Mouse (Mus musculus): ENCODE measurements around the gene Cacna1e.
A peak's percentile ranks its signal among the peaks of the same experiment; 100 is the strongest.

Gene Cacna1e

GRCm38 (mm10) chr1:154786243-154786669 is 98.0 kb downstream of the Cacna1e start:
- DNase-seq (ENCODE audit: low spot score in 2 of 2): peak; percentile 86 to 87

DNA sequence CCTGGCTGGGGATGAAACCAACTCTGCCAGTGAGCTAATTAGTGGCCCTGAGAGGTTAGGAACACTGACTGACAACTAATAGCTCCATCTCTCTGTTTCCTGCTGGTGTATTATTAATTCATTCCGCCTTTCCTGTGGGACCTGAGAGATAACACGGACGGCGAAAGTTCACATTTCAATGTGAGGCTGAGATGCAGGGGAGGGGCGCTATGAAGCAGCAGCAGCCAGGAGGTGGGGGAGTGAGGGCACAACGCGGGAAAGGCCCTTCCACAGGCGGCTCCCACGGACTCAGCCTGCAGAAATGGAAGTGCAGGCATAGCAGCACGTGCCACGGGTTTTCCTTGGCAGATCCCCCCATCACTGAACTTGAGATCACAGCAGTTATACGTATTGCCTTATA is 99.4 kb downstream of the Cacna1e start:
- DNase-seq (ENCODE audit: low spot score in 2 of 2): no peak

DNA sequence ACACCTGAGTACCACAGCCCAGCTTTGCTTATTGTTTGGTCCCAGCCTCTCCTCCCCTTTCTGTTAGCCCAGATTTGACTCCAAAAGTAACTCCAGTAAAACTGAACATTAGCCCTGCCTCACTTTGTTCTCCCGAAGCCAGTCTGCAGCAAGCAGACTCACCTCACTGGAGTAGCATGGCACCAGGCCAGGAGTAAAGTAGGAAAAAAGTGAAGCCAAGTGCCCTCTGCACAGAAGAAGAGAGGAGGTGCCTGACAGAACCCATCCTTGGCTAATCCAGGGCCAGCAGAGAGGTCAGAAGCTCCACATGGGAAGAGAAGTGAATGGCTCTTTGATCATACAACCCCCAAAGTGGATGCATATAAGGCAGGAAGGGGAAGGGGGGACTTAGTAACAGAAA is 100.8 kb downstream of the Cacna1e start:
- no peak for DNase-seq (ENCODE audit: low spot score in 2 of 2)

GRCm38 (mm10) chr1:154779908-154780514 is 104.3 kb downstream of the Cacna1e start:
- DNase-seq (ENCODE audit: low spot score in 2 of 2): no peak

- no peak for DNase-seq (ENCODE audit: low spot score in 2 of 2)
Observed at GRCm38 (mm10) chr1:154776344-154776743, 108.0 kb downstream of the Cacna1e start.

DNA sequence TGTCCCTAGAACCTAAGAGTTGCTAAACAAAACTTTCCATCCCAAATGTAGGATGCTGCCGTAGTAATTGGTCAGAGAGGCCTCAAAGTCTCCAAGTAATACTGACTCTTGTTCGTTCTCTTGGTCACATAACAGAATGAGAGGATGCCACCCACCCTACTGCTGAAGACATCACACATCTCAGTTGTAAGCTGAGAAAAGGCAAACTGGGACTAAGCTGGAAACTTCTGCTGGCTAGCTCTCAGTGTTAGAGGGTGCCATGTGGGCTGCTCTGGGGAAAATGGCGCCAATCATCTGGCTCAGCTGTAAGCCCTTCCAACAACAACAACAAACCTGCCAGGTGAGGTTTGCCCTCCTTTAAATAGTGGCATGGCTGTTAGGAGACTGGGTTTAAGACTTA is 109.8 kb downstream of the Cacna1e start:
- DNase-seq (ENCODE audit: low spot score in 2 of 2): no peak

DNA sequence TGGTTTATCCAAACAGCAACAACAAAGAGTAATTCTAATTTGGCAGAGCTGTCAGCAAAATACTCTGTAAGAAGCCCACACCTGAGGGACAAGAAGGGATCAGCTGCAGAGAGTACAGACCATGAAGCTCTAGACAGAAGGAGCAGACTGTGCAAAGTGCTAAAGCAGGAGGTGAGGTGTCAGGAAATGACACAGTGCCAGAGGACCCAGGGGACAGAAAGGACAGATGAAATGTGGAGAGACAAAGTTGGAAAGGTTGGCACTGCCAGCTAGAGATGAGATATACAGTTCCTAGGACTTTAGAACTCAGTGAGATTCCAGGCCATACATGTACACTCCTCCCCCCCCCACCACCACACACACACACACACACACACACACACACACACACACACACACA is 113.2 kb downstream of the Cacna1e start:
- no peak for DNase-seq (ENCODE audit: low spot score in 2 of 2)

DNA sequence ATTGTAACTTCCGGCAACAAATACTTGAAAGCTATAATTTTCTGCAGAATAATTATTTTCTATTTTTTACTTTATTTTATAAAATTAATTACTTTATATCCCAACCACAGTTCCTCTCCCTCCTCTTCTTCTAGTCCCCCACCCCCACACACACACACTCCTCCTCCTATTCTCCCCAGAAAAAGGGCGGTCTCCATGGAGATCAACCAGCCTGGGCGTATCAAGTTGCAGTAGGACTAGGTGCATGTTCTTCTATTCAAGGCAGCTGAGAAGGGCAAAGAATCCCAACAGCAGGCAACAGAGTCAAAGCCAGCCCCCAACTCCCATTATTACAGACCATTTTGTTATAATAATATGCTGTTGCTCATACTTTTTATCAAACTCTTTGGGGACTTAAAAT is 113.8 kb downstream of the Cacna1e start:
- no peak for DNase-seq (ENCODE audit: low spot score in 2 of 2)

DNA sequence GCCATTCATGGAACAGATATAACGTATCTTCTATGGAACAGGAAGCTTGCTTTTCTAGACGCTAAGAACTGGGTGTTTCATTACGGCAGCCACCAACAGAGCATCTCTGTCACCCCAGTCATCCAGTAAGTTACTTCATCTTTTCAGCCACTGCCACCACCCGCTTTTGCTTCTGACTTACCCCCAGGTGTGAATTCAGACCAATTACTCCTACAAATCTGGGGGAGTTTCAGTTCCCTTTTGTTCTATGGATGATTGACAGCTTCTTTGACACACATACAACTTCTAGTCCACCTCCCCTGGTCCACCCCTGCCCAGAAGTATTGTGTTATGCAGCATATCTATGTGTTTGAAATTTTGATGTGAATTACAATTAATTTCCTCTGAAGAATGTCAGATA is 121.2 kb downstream of the Cacna1e start:
- no peak for DNase-seq (ENCODE audit: low spot score in 2 of 2)

GRCm38 (mm10) chr1:154752081-154752480 is 132.2 kb downstream of the Cacna1e start:
- no peak for DNase-seq (ENCODE audit: low spot score in 2 of 2)

DNA sequence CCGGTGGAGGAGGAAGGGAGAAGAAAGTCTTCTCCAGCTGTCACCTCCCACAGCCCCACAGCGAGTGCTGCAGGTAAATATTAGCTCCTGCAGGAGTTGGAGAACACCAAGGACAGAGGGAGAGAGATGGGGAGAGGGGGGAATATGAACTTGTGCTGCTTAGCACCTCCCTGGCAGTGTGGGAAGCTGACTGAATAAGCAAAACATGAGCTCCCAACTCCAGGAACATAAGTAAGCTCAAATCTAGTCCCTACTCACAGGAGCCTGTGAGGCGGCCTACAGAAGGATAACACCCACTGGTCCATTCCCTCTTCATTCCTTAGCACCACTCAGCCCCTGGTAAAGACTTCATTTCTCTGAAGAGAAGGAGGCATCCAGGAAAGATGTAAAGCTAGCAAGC is 135.8 kb downstream of the Cacna1e start:
- DNase-seq (ENCODE audit: low spot score in 2 of 2): peak in 1 of 2 experiments; percentile 40

DNA sequence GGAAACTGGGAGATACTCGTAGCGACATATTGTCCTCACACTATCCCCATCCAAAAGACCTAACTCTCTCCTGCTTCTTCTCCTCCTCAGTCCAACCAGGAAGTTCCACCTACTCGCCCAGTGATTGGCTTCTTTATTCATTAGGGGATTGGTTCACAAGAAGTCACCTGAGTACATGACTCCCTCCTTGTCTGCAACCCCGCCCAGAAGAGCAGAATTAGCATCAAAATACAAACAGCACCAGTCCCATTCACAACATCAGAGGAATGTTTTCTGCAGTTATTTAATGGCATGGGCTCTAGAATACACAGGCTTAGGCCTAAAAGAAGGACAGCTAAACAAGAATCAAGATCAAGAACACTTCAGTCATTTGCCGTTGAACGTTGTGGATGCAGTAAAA is 139.1 kb downstream of the Cacna1e start:
- no peak for DNase-seq (ENCODE audit: low spot score in 2 of 2)

GRCm38 (mm10) chr1:154730411-154730961 is 153.8 kb downstream of the Cacna1e start:
- DNase-seq (ENCODE audit: low spot score in 2 of 2): no peak

- peak; percentile 95 to 96 for DNase-seq (ENCODE audit: low spot score in 2 of 2)
Observed at GRCm38 (mm10) chr1:154729269-154729980, 154.9 kb downstream of the Cacna1e start.

DNA sequence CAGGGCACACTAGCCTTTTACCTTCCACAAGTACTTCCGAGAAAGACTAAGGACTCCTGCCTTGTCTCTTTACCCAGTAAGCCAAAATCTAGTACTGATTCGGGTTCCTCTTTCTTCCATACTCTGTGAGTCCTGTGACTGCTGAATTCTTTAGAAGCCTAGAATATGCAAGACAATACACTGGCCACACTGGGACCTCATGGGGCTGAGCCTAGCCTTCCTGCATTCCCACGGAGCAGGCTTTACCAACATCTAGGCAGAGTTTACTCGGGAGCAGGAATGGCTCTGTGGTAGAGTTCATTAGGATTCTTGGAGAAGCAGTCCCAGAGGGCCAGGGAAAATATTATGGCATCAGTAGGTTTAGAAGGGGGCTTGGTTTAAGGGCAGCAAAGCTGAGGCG is 155.6 kb downstream of the Cacna1e start:
- no peak for DNase-seq (ENCODE audit: low spot score in 2 of 2)

DNA sequence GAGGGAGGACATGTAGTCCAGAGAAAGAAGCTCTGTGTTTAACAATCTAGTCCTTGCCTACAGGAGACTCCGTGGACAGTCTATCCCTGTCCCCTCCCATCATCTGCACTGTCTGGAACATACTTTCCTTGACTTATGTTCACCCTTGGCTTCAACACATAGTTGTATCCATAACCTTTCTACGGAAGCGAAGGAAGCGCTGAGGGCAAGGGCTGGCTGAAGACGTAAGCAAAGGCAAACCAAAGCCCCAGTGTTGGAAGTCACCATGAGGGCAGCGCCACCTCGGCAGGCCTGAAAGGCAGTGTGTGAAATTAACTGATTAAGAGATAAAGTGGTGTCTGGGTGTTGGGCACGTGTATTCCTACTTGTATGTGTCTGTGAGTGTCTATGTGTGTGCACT is 156.6 kb downstream of the Cacna1e start:
- DNase-seq (ENCODE audit: low spot score in 2 of 2): no peak

DNA sequence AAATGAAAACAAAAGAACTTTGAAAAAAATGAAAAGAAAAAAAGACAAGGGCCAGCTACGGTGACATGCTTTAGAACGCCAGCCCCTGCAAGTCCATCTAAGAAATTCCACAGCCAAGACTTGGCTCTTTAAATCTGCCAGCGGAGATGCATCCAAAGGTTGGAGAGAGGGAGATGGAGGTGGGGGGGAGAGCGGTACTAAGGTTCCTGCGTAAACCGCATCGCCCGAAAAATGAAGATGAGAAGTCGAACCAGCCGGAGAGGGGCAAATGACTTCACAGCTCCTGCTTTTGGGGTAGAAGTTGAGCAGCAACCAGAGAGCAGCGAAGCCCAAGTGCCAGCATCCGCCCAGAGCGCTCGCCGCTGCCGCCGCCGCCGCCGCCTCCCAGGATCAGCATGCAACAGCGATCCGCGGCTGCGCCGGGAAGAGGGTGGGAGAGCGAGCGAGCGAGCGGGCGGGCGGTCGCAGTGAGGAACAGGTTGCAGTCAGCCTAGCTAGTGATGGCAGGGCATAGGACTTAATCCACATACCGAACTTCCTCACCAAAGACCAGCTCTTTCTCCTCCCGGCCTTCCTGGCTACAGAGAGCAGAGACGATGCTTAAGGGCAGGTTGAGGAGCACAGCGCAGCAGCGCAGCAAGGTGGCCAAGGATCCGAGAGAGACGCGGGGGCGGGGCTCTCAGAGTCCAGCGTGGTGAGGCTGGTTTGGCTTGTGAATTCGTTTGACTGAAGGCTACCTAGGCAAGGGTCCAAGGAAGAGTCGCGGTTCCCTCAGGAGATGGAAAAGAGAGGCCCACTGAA is 157.7 kb downstream of the Cacna1e start:
- DNase-seq (ENCODE audit: low spot score in 2 of 2): peak; percentile 63 to 74

- no peak for DNase-seq (ENCODE audit: low spot score in 2 of 2)
Observed at GRCm38 (mm10) chr1:154725356-154726320, 158.7 kb downstream of the Cacna1e start.

DNA sequence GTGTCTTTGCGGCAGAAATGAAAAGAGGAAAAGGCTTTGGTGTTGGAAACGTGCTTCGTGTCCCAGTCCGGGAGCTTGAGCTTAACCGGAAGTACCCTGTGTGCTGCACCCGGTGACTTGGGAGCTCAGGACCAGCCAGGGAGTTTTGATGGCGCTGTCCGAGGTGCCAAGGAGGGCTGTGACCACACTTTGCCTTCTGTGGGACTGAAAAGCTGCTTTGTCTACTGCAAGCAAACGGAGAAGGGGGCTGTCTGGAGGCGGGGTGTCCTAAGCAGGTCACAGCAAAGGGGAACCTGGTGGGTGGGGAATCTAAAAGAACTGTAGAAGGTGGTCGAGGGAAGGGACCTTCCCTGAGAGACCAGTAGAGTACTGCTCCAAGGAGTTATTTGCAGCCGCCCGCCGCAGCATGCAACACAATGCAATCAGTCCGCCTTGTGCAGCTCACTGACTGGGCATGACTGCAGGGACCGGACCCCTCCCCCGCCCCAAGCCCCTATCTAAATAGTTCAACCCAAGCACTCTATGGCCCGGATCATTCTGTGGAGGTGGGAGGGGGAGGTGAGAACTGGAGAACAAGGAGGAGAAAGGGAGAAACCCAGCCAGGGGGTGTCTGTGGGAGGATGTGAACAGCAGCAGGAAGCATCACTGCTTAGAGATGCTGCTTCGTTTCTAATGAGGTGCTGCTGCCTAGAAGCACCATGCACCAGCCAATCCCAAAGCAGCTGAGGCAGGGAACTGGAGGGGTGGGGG is 160.6 kb downstream of the Cacna1e start:
- peak; percentile 56 to 65 for DNase-seq (ENCODE audit: low spot score in 2 of 2)

GRCm38 (mm10) chr1:154723078-154723477 is 161.2 kb downstream of the Cacna1e start:
- DNase-seq (ENCODE audit: low spot score in 2 of 2): no peak

DNA sequence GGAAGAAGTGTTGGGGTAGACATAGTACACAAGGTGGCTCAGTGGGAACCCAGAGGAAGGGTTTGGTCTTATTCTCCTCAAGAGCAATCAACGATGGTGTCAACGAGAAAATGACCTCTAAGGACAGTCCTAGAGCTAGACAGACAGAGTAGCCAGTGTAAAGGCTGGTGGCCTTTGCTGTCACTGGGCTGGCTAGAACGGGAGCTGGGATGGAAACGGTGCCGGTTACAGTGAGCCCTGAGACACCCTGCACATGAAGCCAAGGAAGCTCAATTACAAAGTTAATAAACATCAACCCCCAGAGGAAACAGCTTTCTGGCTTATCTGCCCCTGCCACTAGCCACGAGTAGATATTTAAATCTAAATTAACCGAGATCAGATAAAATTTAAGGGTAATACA is 168.7 kb downstream of the Cacna1e start:
- DNase-seq (ENCODE audit: low spot score in 2 of 2): no peak

Data from right cerebral cortex, adult 2 months (tissue).